Mouse (Mus musculus) liver, adult (tissue): ENCODE results near the gene Rftn1.

Source experiments
- GATA4 ChIP-seq: IDR thresholded peaks from 2 replicates; pipeline ENCODE4 v1.6.1; 2014; ENCODE audit warnings: mild to moderate bottlenecking, low read length; ENCODE audit not compliant: insufficient replicate concordance

Rftn1 gene

GRCm38 (mm10) chr17:49951856-49952607, 238.4 kb downstream of the Rftn1 start:
- TF ChIP-seq GATA4 = no peak

GRCm38 (mm10) chr17:49951491-49951855, 239.0 kb downstream of the Rftn1 start:
- no peak for TF ChIP-seq GATA4

- no peak for TF ChIP-seq GATA4
Measured at GRCm38 (mm10) chr17:49942674-49943073, 247.8 kb downstream of the Rftn1 start.
